Mouse (Mus musculus): ENCODE data around the gene Fbln2.

Gene Fbln2

DNA sequence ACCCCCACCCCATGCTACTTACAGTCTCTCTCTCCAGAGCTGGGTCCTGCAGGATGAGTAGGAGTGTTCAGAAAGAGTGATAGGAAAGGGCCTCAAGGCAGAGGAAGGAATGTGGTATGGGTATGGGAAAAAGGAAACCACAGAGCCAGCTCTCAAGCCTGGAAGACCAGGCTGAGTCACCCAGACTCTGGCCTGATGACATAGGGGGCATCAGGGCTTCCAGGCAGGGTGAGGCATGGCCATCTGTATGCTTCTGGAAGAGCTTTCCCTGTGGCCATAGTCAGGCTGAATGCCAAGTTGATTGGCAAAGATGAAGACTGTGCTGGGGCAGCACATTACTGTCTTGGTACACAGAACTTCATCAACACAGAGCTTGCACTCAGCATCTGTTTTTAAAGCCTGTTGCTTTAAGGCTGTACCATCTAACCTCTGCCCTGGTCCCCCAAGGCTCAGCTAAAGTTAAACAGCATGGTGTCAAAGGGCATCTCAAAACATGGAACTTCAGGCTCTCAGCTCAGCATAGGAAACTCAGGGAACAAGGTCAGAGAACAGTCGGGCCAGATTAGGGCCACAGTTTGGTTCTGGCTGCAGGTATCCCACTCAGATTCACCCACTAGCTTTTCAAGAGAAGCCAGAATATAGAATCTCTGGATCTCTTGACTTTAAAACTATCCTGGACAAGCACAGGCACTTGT lies 19.3 kb upstream of the Fbln2 start:
- DNase-seq = no peak

DNA sequence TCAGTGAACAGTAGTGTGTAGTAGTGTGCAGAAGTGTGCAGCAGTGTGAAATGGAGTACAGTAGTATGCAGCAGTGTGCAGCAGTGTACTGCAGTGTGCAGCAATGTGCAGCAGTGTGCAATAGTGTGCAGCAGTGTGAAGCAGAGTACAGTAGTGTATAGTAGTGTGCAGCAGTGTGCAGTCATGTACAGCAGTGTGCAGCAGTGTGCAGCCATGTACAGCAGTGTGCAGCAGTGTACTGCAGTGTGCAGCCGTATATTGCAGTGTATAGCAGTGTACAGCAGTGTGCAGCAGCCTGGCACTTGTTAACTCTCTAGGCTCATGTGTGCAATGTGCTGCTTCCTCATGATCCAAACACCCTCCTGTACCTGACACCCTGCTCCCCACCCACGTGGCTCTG lies 13.8 kb upstream of the Fbln2 start:
- DNase-seq = no peak

DNA sequence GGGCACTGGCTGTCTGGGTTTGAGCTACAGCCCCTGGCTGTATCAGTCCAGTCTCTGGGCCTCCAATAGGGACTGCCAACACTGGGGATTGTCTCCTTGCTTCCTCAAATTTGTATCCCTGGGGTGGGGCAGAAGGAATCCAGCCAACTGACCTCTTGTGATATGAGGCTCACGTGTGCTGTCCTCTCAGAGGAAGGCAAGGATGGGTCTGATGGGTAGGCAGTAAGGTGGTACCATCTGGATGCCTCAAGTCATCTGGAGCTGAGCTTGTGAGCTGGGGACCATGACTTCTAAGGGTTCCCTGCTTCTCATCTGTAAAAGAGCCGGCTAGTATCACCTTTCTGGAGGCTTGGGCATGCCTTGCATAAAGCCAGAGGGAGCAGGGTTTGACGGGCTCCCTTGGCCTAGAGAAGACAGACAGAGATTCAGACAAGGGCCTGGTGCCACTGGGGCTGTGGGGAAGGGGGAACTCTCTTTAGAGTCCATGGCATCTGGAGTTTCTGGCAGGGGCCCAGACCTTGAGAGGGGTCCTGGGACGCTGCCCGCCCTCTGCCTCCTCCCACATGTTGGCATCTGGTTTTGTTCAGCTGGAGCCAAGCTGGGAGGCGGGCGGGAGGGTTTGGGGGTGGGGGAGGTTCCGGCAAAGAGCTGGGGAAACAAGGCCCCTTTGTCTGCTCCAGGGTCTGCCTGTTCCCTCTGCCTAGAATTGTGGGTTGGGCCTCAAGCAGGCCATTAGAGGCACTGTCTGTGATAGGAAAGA lies 11.6 kb upstream of the Fbln2 start:
- DNase-seq = peak; percentile 60 to 74

- DNase-seq = peak in 1 of 2 experiments; percentile 49
Observed at GRCm38 (mm10) chr6:91201881-91202341, 10.3 kb upstream of the Fbln2 start.

- DNase-seq = no peak
Observed at GRCm38 (mm10) chr6:91202571-91202970, 9.7 kb upstream of the Fbln2 start.

GRCm38 (mm10) chr6:91205346-91205745 lies 6.9 kb upstream of the Fbln2 start:
- no peak for DNase-seq

- DNase-seq = no peak
Observed at GRCm38 (mm10) chr6:91205791-91206190, 6.5 kb upstream of the Fbln2 start.

DNA sequence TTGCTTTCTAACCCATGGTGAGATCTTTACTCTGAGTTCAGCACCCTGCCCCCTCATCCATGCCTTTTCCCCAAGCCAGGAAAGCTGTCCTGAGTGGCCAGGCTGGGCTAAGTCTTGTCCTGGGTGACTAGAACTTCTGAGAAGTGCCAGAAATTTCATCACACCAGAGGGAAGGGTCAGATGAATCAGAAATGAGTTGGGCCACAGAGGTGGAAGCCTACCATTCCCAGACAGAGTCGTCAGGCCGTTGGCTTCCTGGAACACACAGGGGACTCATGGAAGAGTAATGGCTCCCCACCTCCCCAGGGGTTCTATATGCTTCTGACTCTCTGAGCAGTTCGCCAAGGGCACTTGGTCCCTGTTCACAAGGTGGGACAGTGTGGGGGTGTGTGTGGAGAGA lies 4.8 kb upstream of the Fbln2 start:
- DNase-seq = no peak

DNA sequence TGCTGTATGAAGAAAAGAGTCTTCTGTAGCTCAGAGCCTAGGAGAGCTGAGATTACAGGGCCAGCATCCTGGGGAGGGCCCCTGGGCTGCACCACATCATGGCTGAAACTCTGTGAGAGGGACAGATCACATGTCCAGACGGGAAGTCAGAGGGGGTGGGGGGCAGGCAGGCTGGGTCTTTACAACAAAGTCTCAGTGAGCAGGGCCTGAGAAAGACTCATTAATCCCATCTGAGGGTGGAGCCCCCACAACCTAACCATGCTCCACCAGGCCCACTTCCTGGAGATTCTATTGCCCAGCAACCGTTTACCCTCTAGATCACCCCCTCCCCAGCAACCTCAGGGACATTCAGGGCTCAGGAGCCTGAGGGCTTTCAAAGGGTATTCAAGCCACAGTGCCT lies 2.5 kb upstream of the Fbln2 start:
- no peak for DNase-seq

GRCm38 (mm10) chr6:91210852-91211251 lies 1.4 kb upstream of the Fbln2 start:
- DNase-seq = no peak

GRCm38 (mm10) chr6:91212571-91212970 lies 316 bp downstream of the Fbln2 start:
- DNase-seq = no peak

- no peak for DNase-seq
Observed at GRCm38 (mm10) chr6:91213287-91214218, 1.3 kb downstream of the Fbln2 start.

DNA sequence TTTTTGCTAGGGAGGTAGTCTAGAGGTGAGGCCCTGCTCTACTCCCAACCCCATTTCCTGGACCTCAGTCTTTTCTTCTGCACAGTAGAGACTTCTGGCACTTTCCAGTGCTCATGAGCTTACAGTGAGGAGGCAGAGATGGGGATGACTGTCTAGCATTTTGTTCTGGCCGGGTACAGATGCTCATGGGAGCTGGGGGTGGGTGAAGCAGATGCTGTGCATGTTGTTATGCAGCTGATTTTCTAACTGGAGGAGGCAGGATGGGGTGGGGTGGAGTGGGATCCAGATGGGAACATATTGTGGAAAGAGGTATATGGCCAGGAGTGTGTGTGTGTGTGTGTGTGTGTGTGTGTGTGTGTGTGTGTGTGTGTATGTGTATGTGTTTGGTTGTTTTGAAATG lies 3.2 kb downstream of the Fbln2 start:
- DNase-seq = no peak

DNA sequence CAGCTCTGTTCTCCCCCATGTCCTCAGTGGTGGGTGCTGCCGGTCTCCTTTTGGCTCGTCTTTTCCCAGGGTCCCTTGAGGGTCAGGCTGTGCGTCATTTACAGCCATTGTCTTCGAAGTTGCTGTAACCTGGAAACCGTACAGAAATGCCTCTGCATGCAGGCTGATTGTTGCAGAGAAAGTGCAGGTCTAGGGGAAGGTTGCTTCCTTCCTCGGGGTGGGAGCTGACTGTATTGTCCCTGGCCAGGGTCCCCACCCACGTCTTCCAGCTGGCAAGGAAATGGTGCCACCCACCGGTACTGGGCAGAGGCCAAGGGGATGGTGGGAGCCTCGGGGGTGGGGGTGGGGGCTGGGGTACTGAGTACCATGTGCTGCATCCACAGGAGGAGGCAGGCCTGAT lies 6.2 kb downstream of the Fbln2 start:
- DNase-seq = no peak

GRCm38 (mm10) chr6:91218871-91219270 lies 6.6 kb downstream of the Fbln2 start:
- DNase-seq = no peak

- no peak for DNase-seq
Observed at GRCm38 (mm10) chr6:91220062-91220461, 7.8 kb downstream of the Fbln2 start.

- no peak for DNase-seq
Observed at GRCm38 (mm10) chr6:91221094-91221493, 8.8 kb downstream of the Fbln2 start.

GRCm38 (mm10) chr6:91222694-91223346 lies 10.6 kb downstream of the Fbln2 start:
- DNase-seq = no peak

GRCm38 (mm10) chr6:91224939-91225338 lies 12.7 kb downstream of the Fbln2 start:
- no peak for DNase-seq

GRCm38 (mm10) chr6:91225346-91225745 lies 13.1 kb downstream of the Fbln2 start:
- peak; percentile 75 to 82 for DNase-seq

- DNase-seq = no peak
Observed at GRCm38 (mm10) chr6:91226058-91226457, 13.8 kb downstream of the Fbln2 start.

GRCm38 (mm10) chr6:91228980-91229379 lies 16.7 kb downstream of the Fbln2 start:
- peak in 1 of 2 experiments; percentile 48 for DNase-seq

DNA sequence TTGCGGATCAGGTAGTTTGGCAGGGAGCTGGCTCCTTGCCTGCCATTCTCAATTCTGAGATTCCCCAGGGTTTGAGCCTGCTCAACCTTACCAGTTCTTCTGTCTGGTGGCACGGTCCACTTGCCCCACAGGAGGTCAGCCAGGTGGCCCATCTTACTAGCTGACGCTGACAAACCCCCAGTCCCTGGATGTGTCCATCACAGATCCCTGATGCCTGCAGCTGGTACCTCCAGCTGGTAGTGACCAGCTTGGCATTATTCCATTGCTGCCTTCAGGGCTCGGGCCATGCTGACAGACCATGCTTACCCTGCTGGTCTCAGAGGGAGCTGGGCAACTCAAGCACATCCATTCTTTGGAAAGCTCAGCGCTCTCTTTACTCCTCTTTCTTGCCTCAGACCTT lies 18.7 kb downstream of the Fbln2 start:
- peak in 1 of 2 experiments; percentile 38 for DNase-seq
